Mouse (Mus musculus) embryonic facial prominence, embryonic 12.5 days (tissue): ENCODE measurements at regions not wholly inside any gene's neighbourhood (a gene's known extent, or its start where the extent isn't known, plus 50 kb on each side); places are given as distances from the start of the nearest gene placed in this dataset.
A peak's percentile ranks its signal among the peaks of the same experiment; 100 is the strongest.

ENCODE experiments used
- ATAC-seq: fragments of 200-750 bp; cut with Nextera tagmentation; 2 replicates; pipeline ENCODE4 v1.8.0; 2017; ENCODE audit not compliant: insufficient number of reproducible peaks, insufficient read depth, low FRiP score, low TSS enrichment
- H3K27ac ChIP-seq: fragments of 300-500 bp; sonication (generic); 2 replicates; pipeline ENCODE4 v1.5.1; 2016; ENCODE audit warnings: mild to moderate bottlenecking
- H3K27me3 ChIP-seq: fragments of 300-500 bp; sonication (generic); 2 replicates; pipeline ENCODE4 v1.6.1; 2016; ENCODE audit warnings: mild to moderate bottlenecking, moderate library complexity
- H3K36me3 ChIP-seq: fragments of 300-500 bp; sonication (generic); 2 replicates; pipeline ENCODE4 v1.6.1; 2016; ENCODE audit warnings: mild to moderate bottlenecking
- H3K4me1 ChIP-seq: fragments of 300-500 bp; sonication (generic); 2 replicates; pipeline ENCODE4 v1.6.1; 2016
- H3K4me2 ChIP-seq: fragments of 300-500 bp; sonication (generic); replicated peaks from 2 replicates; pipeline ENCODE4 v1.6.1; 2016; ENCODE audit warnings: mild to moderate bottlenecking, moderate library complexity
- H3K4me3 ChIP-seq: fragments of 300-500 bp; sonication (generic); 2 replicates; pipeline ENCODE4 v1.5.1; 2016; ENCODE audit warnings: mild to moderate bottlenecking
- H3K9ac ChIP-seq: fragments of 300-500 bp; sonication (generic); 2 replicates; pipeline ENCODE4 v1.6.1; 2016; ENCODE audit warnings: mild to moderate bottlenecking, moderate library complexity
- H3K9me3 ChIP-seq: fragments of 300-500 bp; sonication (generic); 2 replicates; pipeline ENCODE4 v1.6.1; 2016; ENCODE audit warnings: mild to moderate bottlenecking, moderate library complexity
- WGBS: fragments of 180-500 bp; shearing (Covaris S2); methylation state at CpG from one replicate; pipeline ENCODE4 v1.1.7; 2016; 5-methylcytosine and 5-hydroxymethylcytosine counted together

DNA sequence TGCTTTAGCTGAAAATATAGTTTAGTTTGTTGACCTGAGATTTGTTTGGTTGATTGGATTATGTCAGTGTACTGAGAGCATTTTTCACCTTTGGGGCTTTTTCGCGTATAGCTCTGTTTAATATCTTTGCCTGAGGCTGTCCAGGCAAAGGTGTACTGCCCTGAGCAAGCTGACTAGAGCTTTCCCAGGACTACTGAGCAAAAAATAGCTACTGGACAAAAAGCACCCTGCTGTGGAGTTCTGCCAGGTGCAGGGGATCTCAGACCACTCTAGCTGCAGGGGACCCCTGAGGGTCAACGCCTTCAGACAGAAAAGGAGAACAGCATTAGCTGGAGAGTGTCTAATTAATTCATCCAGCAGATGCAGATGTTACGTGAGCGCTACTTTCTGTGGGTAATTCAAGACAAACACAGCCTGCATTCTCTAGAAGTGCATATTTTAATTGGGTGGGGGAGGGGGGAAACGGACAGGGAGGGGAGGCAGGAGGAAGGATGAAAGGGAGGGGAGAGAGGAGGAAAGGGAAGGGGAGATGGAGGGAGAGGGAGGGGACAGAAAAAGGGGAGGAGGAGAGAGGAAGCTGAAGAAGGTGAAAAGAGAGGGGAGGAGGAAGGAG is 61.7 kb downstream of the Thnsl1 start:
- no peak for ATAC-seq
- H3K4me1 ChIP-seq: peaks cover 7% of the 10 kb centered on the region
- H3K9me3 ChIP-seq: no peaks in the 10 kb centered on the region
- peak overlapping the region; percentile 34 for H3K4me2 ChIP-seq
- H3K27me3 ChIP-seq: no peaks in the 10 kb centered on the region
- H3K4me3 ChIP-seq: no peak overlapping the region
- no peak overlapping the region for H3K9ac ChIP-seq
- WGBS: 18% methylated on average over 6 of the region's 6 CpGs
- H3K27ac ChIP-seq: no peak overlapping the region
- H3K36me3 ChIP-seq: no peaks in the 10 kb centered on the region

DNA sequence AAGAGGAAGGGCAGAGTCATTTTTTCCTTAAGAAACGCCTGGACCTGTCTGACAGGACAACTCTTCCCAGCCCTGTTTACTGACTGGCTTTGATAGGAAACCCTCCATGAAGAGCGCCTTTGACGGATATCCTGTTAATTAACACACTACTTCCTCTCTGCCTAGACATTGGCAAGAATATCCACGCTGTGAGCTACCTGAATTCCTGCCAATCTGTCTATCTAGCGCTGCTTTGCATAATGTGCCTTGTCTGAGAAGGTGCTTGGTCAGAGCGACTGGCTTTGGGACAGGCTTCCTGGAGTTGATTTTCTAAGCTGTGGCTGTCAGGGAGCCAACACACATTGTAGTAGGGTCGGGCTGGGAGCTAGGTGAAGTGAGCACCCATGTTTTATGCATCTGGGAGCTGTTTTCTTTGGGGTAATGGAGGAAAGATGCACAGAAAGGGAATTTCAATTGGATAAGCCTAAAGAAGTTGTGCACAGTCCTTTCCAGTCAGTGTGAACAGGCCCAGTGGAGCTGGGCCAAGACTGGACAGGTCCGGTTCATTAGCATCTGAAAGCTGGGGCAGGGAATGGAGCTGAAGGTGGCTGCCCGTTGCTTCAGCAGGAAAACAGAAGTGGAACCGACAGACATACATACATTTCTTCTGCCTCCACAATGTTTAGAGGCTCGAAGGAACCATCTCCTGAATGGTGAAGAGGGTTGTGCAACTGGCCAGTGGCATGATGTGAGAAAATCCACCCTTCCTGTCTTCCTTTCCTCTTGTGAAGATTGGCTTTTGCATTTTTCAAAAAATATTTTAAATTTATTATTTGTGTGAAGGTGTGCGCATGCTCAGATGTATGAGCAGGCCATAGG is 64.7 kb downstream of the Thnsl1 start:
- 76% methylated on average over 12 of the region's 12 CpGs for WGBS
- Histone ChIP-seq H3K9me3 (no peaks in the 10 kb centered on the region), H3K9ac (no peak overlapping the region), H3K4me3 (no peak overlapping the region), H3K27ac (no peak overlapping the region), H3K4me2 (no peak overlapping the region), H3K36me3 (no peaks in the 10 kb centered on the region), H3K4me1 (peaks cover 7% of the 10 kb centered on the region), H3K27me3 (no peaks in the 10 kb centered on the region)
- no peak for ATAC-seq

DNA sequence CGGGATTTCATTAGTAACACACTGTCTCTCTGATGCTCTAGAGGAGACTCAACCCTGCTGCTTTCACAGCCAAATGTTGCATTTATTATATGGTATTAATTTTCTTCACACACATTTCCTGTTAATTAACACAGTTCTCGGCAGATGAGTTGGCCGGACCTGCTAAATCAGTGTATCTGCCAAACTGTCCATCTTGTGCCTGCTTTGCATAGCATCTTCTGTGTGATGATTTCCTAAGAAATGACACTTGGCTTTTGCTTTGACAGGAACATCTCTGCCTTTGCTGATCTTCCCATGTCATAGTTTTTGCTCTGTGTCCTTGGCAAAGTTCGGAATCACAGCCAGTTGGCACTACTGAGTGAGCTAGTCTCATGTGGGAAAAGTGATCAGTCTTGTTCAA is 67.9 kb downstream of the Thnsl1 start:
- Histone ChIP-seq H3K4me2 (no peak overlapping the region), H3K9me3 (no peaks in the 10 kb centered on the region), H3K27me3 (no peaks in the 10 kb centered on the region), H3K4me3 (no peak overlapping the region), H3K27ac (no peak overlapping the region), H3K36me3 (no peaks in the 10 kb centered on the region), H3K9ac (no peak overlapping the region), H3K4me1 (no peaks in the 10 kb centered on the region)
- 88% methylated on average over 4 of the region's 4 CpGs for WGBS
- no peak for ATAC-seq

DNA sequence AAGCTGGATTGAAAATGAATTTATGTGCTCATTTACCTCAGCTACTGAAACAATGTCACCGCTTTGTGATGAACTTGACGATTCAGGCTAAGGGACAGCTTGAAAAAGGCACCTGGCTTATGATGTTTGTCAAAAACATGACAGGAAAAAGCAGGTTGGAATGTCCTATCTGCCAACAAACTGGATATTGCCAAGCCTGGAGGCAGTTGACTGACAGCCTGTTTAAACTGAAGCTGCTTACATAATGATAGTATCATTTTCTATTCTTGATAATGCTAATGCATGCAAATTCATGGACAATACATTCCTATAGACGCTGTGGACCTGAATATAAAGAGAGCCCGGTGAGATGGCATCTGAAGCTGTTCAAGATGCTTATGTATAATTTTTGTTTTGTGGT is 69.8 kb downstream of the Thnsl1 start:
- Histone ChIP-seq H3K9me3 (no peaks in the 10 kb centered on the region), H3K9ac (no peak overlapping the region), H3K4me1 (no peaks in the 10 kb centered on the region), H3K4me2 (no peak overlapping the region), H3K27ac (no peak overlapping the region), H3K36me3 (no peaks in the 10 kb centered on the region), H3K4me3 (no peak overlapping the region), H3K27me3 (no peaks in the 10 kb centered on the region)
- ATAC-seq: no peak
- WGBS: 82% methylated on average over 4 of the region's 4 CpGs

DNA sequence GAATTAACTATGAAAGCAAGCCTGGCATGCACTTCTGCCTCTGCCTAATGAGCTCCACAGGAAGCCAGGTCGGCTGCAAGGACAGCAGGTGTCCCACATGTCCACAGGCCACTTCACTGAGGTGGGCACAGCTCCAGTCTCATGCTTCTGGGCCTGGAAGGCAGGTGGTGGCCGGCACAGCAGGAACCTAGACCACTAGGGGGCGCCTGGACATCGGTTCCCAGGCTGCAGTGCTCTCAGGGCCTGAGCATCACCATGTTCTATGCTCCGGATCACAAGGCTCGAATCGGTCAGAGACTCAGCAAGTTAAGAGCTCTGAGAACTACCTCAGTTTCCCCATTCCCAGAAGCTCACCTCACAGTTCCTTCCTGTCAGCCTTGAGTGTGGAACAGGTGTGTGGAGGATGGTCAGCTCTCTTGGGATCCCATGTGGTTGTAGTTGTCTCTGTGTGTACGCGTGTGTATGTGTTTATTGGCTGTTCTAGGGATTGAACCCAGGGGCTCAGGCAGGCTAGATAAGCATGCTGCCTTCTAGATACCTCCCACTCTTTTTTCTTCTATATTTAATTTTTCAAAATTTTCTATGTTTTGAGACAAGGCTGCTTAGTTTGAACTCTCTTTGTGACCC is 75.4 kb downstream of the Thnsl1 start:
- H3K4me1 ChIP-seq: no peaks in the 10 kb centered on the region
- no peak overlapping the region for H3K27ac ChIP-seq
- WGBS: 39% methylated on average over 9 of the region's 9 CpGs
- H3K9me3 ChIP-seq: no peaks in the 10 kb centered on the region
- no peak for ATAC-seq
- no peaks in the 10 kb centered on the region for H3K27me3 ChIP-seq
- no peak overlapping the region for H3K4me3 ChIP-seq
- H3K36me3 ChIP-seq: no peaks in the 10 kb centered on the region
- H3K9ac ChIP-seq: no peak overlapping the region
- no peak overlapping the region for H3K4me2 ChIP-seq

DNA sequence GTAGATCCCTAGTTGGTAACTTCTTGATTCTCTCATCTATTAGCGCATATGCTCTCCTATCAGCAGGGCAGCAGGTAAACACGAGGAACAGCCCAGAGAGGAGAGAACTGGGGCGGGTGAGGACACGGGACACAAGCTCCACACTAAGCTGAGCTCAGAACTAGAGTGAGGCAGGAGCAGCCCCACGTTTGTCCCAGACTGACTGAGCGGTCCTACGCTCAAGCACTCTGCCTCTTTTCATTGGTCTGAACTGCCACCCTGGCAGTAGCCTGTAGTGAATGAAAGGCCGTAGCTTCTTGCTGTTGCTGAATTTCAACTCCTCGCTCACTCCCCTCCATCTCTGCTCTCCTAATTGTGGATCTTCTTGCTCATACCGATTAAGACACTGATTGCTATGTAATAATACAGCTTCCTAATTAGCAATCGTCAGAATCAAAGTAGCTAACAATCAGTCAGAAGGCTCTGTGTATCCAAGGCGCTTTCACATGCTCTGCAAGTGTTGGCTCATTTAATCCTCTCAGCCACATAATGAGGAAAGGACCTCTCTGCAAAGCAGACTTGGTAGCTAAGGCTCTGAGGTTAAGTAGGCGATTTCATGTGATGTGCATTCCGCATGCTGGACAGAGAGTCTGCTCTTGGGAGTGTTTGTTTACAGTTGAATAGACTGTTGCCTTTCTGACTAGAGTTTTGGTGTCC is 77.1 kb downstream of the Thnsl1 start:
- Histone ChIP-seq H3K9me3 (no peaks in the 10 kb centered on the region), H3K4me2 (no peak overlapping the region), H3K4me1 (no peaks in the 10 kb centered on the region), H3K27ac (no peak overlapping the region), H3K36me3 (no peaks in the 10 kb centered on the region), H3K9ac (no peak overlapping the region), H3K27me3 (no peaks in the 10 kb centered on the region), H3K4me3 (no peak overlapping the region)
- 73% methylated on average over 14 of the region's 14 CpGs for WGBS
- ATAC-seq: no peak

DNA sequence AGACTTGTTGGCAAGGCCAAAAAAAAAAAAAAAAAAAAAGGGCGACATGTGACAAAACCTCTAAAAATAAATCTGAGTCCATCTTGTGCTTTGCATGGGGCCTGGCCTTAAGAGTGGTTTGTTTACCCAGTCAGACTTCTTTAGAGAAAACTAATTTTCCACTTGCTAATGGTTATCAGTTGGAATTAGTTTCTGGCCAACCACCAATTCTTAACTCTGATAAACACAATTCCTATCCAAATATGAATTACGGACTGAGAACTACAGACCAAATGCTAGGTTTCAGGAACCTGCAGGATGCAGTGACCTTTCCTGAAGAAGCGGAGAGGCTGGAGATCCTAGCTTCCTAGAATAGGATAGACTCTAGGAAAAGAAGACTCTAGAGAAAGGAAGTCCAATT is 79.4 kb downstream of the Thnsl1 start:
- 95% methylated on average over 3 of the region's 3 CpGs for WGBS
- Histone ChIP-seq H3K4me2 (no peak overlapping the region), H3K27ac (no peak overlapping the region), H3K9me3 (no peaks in the 10 kb centered on the region), H3K4me1 (no peaks in the 10 kb centered on the region), H3K4me3 (no peak overlapping the region), H3K9ac (no peak overlapping the region), H3K36me3 (no peaks in the 10 kb centered on the region), H3K27me3 (no peaks in the 10 kb centered on the region)
- no peak for ATAC-seq

DNA sequence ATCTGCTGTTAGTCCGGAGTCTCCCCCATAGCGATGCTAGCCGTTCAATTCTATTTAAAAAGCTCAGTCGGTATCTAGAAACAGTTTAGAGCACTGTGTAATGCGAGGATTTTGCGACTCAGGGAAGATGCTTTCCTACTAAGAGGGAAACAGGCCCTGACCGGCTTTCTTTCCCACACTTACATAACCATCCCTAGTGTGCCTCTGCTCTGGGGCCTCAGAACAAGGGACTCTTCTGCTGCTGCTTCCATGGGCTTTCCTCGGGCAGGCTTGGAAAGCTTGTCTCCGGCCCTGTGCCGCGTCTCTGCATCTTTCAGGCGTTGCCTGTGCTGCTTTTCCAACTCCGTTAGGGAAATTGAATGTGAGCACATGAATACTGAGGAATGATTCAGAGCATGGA is 79.6 kb upstream of the Gpr158 start:
- Histone ChIP-seq H3K9ac (no peak overlapping the region), H3K4me2 (no peak overlapping the region), H3K27ac (no peak overlapping the region), H3K36me3 (no peaks in the 10 kb centered on the region), H3K27me3 (no peaks in the 10 kb centered on the region), H3K4me1 (no peaks in the 10 kb centered on the region), H3K9me3 (no peaks in the 10 kb centered on the region), H3K4me3 (no peak overlapping the region)
- WGBS: 80% methylated on average over 13 of the region's 13 CpGs
- ATAC-seq: no peak

DNA sequence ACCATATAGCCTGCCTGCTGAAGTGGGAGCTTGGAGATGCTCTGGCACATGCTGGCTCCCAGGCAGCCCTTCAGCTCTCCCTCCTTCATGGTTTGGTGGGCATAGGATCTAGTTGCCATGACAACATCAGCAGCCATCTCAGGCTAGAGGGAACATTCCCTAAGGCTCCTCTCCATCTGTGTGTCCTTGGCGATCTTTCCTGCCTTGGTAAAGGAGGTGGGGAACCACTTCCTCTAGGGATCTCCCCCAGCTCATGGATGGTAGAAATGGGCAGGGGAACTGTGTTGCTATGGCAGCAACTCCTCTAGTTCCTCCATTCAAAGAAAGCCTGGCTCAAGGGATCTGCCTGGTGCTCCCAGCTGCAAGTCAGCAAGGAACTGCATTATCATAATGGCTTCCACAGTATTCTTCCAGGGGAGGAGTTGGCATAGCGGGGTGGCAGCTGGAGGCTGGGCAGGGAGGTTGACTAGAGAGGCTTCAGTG is 74.6 kb upstream of the Gpr158 start:
- no peaks in the 10 kb centered on the region for H3K36me3 ChIP-seq
- no peaks in the 10 kb centered on the region for H3K4me1 ChIP-seq
- no peaks in the 10 kb centered on the region for H3K27me3 ChIP-seq
- no peak overlapping the region for H3K4me2 ChIP-seq
- 48% methylated on average over 2 of the region's 2 CpGs for WGBS
- no peak overlapping the region for H3K27ac ChIP-seq
- no peak for ATAC-seq
- H3K9me3 ChIP-seq: no peaks in the 10 kb centered on the region
- H3K9ac ChIP-seq: no peak overlapping the region
- no peak overlapping the region for H3K4me3 ChIP-seq

DNA sequence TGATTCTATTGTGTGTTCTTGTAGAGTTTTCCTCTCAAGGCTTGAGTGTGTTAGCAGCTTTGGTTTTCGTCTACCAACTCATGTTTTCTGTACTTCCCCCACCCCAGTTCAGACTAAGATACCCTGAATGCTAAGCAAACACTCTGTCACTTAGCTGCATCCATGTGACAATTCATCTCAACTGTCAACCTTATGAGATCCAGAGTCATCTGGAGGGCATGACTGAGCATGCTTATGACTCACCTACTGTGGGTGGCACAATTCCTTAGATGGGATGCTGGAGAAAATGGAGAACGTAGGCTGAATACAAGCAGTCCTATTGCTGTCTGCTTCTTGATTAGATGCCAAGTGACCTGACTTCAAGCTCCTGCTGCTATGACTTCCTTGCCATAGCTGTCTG is 73.3 kb upstream of the Gpr158 start:
- no peaks in the 10 kb centered on the region for H3K9me3 ChIP-seq
- no peak overlapping the region for H3K4me2 ChIP-seq
- H3K9ac ChIP-seq: no peak overlapping the region
- no peaks in the 10 kb centered on the region for H3K4me1 ChIP-seq
- 77% methylated on average over 2 of the region's 2 CpGs for WGBS
- H3K4me3 ChIP-seq: no peak overlapping the region
- no peaks in the 10 kb centered on the region for H3K27me3 ChIP-seq
- no peak overlapping the region for H3K27ac ChIP-seq
- no peak for ATAC-seq
- no peaks in the 10 kb centered on the region for H3K36me3 ChIP-seq

DNA sequence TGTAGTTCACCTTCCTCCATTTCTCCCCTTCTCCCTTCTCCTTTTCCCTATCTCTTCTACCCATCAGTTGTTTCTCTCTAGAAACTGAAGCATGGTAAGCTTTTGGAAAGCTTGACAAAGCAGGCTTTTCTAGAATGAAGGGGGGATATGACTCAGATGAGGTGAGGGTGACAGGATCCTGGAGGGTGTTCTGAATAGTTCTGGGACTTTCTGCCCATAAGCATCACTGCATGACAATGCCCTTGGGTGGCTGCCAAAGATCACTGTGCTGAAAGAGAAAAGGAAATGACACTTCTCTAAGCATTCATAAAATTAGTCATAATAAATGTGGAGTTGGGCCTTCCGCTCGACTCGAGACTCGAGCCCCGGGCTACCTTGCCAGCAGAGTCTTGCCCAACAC is 67.7 kb upstream of the Gpr158 start:
- H3K4me1 ChIP-seq: no peaks in the 10 kb centered on the region
- H3K4me3 ChIP-seq: no peak overlapping the region
- no peak overlapping the region for H3K9ac ChIP-seq
- no peaks in the 10 kb centered on the region for H3K9me3 ChIP-seq
- H3K27ac ChIP-seq: no peak overlapping the region
- H3K36me3 ChIP-seq: no peaks in the 10 kb centered on the region
- no peak overlapping the region for H3K4me2 ChIP-seq
- H3K27me3 ChIP-seq: no peaks in the 10 kb centered on the region
- 100% methylated on average over 5 of the region's 5 CpGs for WGBS
- no peak for ATAC-seq
